ENCODE assay signal across 8 mouse cellular contexts in the genomic region with DNA sequence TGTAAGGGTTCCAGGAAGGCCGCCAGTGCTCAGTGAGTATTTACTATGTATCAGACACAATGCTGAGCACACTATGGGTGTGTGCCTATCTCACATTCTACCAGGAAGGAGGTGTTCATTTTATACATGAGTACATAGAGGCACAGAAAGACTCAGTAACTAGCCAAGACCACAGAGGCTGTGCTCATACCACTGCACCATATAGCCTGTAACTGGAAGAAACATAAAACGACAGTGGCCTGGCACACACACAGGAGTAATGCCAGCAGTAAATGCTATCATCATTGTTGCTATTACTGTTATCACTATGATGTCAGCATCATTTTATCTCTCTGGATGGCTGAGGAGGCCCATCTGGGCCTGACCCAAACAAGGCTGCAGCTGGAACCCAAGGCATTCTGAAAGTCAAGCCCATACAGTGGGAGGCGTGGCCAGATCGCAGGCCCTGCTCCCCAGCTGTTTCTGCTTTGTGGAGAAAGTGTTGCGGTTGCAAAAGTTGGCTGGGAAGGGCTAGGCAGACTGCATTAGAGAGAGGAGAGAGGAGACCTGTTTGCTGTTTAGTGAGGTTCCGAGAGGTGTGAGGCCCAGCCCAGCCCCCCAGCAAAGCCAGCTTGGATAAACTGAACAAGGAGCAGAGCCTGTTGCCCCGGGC.
DNase-seq lines count a peak whose midpoint lies in the region; ATAC-seq and TF ChIP-seq lines count a peak whose summit lies in the region.
"Had no signal": no experiment of that assay in that cellular context is flagged by ENCODE, and none has a peak within 500 bp of the region (broad histone marks: within the 10 kb centered on the region; RNA-seq: fewer than 3 reads in every experiment).

No protein-coding gene starts in this region.

- no peaks in the 10 kb centered on the region for H3K9me3 ChIP-seq in embryonic facial prominence, embryonic 10.5 days
- H3K9me3 ChIP-seq in stomach, postnatal 0 days (ENCODE audit: control insufficient read depth, low read length), result no peaks in the 10 kb centered on the region
- no peaks in the 10 kb centered on the region for H3K9me3 ChIP-seq in midbrain, embryonic 14.5 days (ENCODE audit: control insufficient read depth, low read length)
- no peaks in the 10 kb centered on the region for H3K9me3 ChIP-seq in hindbrain, embryonic 16.5 days (ENCODE audit: control insufficient read depth, low read length)

- no peak for TF ChIP-seq EP300 in stomach, postnatal 0 days (optimal IDR thresholded peaks at IDR 0.05)

- peak overlapping the region; percentile 73 for H3K27ac ChIP-seq in embryonic facial prominence, embryonic 10.5 days (replicated peaks)
- no peak overlapping the region; the same call in 1 of the 2 replicates for H3K27ac ChIP-seq in stomach, postnatal 0 days (replicated peaks)
- H3K27ac ChIP-seq in midbrain, embryonic 14.5 days (replicated peaks; ENCODE audit: low read depth, low read length), result no peak overlapping the region
- no peak overlapping the region for H3K27ac ChIP-seq in hindbrain, embryonic 16.5 days (ENCODE audit: low read depth, low read length)

- no peaks in the 10 kb centered on the region for H3K27me3 ChIP-seq in embryonic facial prominence, embryonic 10.5 days (replicated peaks; ENCODE audit: low read depth, poor library complexity, severe bottlenecking)
- H3K27me3 ChIP-seq in stomach, postnatal 0 days (ENCODE audit: control insufficient read depth, insufficient read depth, low read length), result no peaks in the 10 kb centered on the region
- no peaks in the 10 kb centered on the region for H3K27me3 ChIP-seq in midbrain, embryonic 14.5 days (ENCODE audit: control insufficient read depth, insufficient read depth, low read length)
- no peaks in the 10 kb centered on the region for H3K27me3 ChIP-seq in hindbrain, embryonic 16.5 days (replicated peaks; ENCODE audit: control insufficient read depth, insufficient read depth, low read length)

- H3K9ac ChIP-seq in stomach, postnatal 0 days (ENCODE audit: low read length), result no peak overlapping the region
- no peak overlapping the region for H3K9ac ChIP-seq in midbrain, embryonic 14.5 days (replicated peaks; ENCODE audit: low read length)
- H3K9ac ChIP-seq in hindbrain, embryonic 16.5 days (ENCODE audit: low read depth, low read length), result no peak overlapping the region

- DNase-seq in kidney, postnatal 14 days, result peak; percentile 30
- DNase-seq in kidney, adult 8-10 months, result no peak
- peak; percentile 56 for DNase-seq in embryonic facial prominence, embryonic 10.5 days (ENCODE audit: low spot score)
- no peak for DNase-seq in stomach, postnatal 0 days (ENCODE audit: low spot score)
- no peak for DNase-seq in midbrain, embryonic 14.5 days
- DNase-seq: cerebellum, postnatal 14 days had no signal

- no peak overlapping the region for H3K4me3 ChIP-seq in embryonic facial prominence, embryonic 10.5 days
- no peak overlapping the region for H3K4me3 ChIP-seq in stomach, postnatal 0 days (ENCODE audit: low read depth, low read length)
- H3K4me3 ChIP-seq in midbrain, embryonic 14.5 days (replicated peaks; ENCODE audit: low read depth, low read length), result no peak overlapping the region
- no peak overlapping the region for H3K4me3 ChIP-seq in hindbrain, embryonic 16.5 days (ENCODE audit: low read length)

- no peaks in the 10 kb centered on the region for H3K36me3 ChIP-seq in embryonic facial prominence, embryonic 10.5 days (replicated peaks)
- no peaks in the 10 kb centered on the region for H3K36me3 ChIP-seq in stomach, postnatal 0 days (ENCODE audit: control insufficient read depth, insufficient read depth, low read length)
- H3K36me3 ChIP-seq in midbrain, embryonic 14.5 days (ENCODE audit: control insufficient read depth, insufficient read depth, low read length), result no peaks in the 10 kb centered on the region
- H3K36me3 ChIP-seq in hindbrain, embryonic 16.5 days (ENCODE audit: control insufficient read depth, insufficient read depth, low read length), result no peaks in the 10 kb centered on the region

- peak; percentile 13 to 33; a peak in 1 of 4 replicates for ATAC-seq in hematopoietic stem cell, adult 5-6 weeks (replicated peaks in 1 of 2; ENCODE audit: insufficient read depth in 1 of 2, low FRiP score in 2 of 2, low TSS enrichment in 1 of 2, low read depth in 1 of 2, poor library complexity in 2 of 2, severe bottlenecking in 2 of 2)
- ATAC-seq in stomach, postnatal 0 days (ENCODE audit: low FRiP score, low TSS enrichment), result peak; percentile 84
- no peak for ATAC-seq in midbrain, embryonic 14.5 days (ENCODE audit: low FRiP score, low TSS enrichment)
- no peak for ATAC-seq in hindbrain, embryonic 16.5 days

- no peak for TF ChIP-seq CTCF in stomach, postnatal 0 days (IDR thresholded peaks at IDR 0.05; ENCODE audit: low read depth)

- 52% methylated on average over 7 of the region's 7 CpGs for WGBS in embryonic facial prominence, embryonic 10.5 days
- 48% methylated on average over 7 of the region's 7 CpGs for whole genome bisulfite sequencing in stomach, postnatal 0 days
- 69% methylated on average over 7 of the region's 7 CpGs for WGBS in midbrain, embryonic 14.5 days
- WGBS in hindbrain, embryonic 16.5 days, result 67% methylated on average over 7 of the region's 7 CpGs

- H3K4me2 ChIP-seq in stomach, postnatal 0 days (replicated peaks; ENCODE audit: low read depth), result no peak overlapping the region
- no peak overlapping the region for H3K4me2 ChIP-seq in midbrain, embryonic 14.5 days (ENCODE audit: low read length)
- no peak overlapping the region for H3K4me2 ChIP-seq in hindbrain, embryonic 16.5 days (ENCODE audit: low read length)

- peaks cover 51% of the 10 kb centered on the region for H3K4me1 ChIP-seq in embryonic facial prominence, embryonic 10.5 days
- H3K4me1 ChIP-seq in stomach, postnatal 0 days (replicated peaks; ENCODE audit: control insufficient read depth, insufficient read depth), result 0 out of 2 replicates have a peak, but pooled peaks cover 5% of the 10 kb centered on the region
- H3K4me1 ChIP-seq in midbrain, embryonic 14.5 days (ENCODE audit: control insufficient read depth, insufficient read depth, low read length), result peaks cover 10% of the 10 kb centered on the region
- peaks cover 7% of the 10 kb centered on the region; the same call in 1 of the 2 replicates for H3K4me1 ChIP-seq in hindbrain, embryonic 16.5 days (ENCODE audit: control insufficient read depth, insufficient read depth, low read depth, low read length)

Comparison
In these comparisons a context has a peak if more than half of its experiments do, and no peak if none do; other contexts are left out.
1. DNase-seq: peak in kidney, postnatal 14 days (single experiment) and embryonic facial prominence, embryonic 10.5 days (single experiment); none in kidney, adult 8-10 months (0 of 2), stomach, postnatal 0 days (single experiment) and midbrain, embryonic 14.5 days (single experiment).
2. ATAC-seq: peak in hematopoietic stem cell, adult 5-6 weeks (2 of 2) and stomach, postnatal 0 days (single experiment); none in midbrain, embryonic 14.5 days (single experiment) and hindbrain, embryonic 16.5 days (single experiment).